Mouse (Mus musculus): ENCODE measurements around the gene Carmil1. TPM values are rescaled to one million over a fixed set of nuclear protein-coding genes. Genes with fewer than 3 reads are reported as not detected.

Carmil1 gene
- polyA plus RNA-seq, 1 experiment from 2014 or later = 5.5 TPM

DNA sequence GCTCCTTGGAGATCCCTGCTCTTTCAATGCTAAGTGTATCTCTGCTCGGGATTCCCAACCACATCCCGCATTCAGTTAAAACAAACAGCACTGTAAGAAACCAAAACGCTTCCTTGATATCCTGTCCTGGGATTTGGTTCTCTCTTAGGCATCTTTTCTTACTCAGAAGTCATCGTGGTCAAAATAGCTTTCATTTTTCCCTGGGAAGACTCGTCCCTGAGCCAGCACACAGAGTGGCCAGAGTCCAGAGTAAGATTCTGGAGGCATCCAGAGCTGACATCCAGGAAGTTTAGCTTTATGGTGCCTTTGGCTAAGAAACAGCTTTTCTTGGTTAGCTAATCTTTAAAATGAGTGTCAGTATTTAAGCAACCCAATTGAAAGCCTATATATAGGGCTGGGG lies 308.3 kb downstream of the Carmil1 start:
- Histone ChIP-seq H3K4me1 (replicated peaks) (no peaks in the 10 kb centered on the region), H3K27me3 (no peaks in the 10 kb centered on the region), H3K4me2 (no peak overlapping the region), H3K27ac (no peak overlapping the region), H3K4me3 (replicated peaks) (no peak overlapping the region), H3K36me3 (no peaks in the 10 kb centered on the region), H3K9me3 (replicated peaks) (no peaks in the 10 kb centered on the region), H3K9ac (no peak overlapping the region)
- no peak for ATAC-seq (ENCODE audit: low read depth)
- DNase-seq = no peak
- 47% methylated on average over 5 of the region's 5 CpGs for WGBS (ENCODE audit: insufficient replicate concordance)

DNA sequence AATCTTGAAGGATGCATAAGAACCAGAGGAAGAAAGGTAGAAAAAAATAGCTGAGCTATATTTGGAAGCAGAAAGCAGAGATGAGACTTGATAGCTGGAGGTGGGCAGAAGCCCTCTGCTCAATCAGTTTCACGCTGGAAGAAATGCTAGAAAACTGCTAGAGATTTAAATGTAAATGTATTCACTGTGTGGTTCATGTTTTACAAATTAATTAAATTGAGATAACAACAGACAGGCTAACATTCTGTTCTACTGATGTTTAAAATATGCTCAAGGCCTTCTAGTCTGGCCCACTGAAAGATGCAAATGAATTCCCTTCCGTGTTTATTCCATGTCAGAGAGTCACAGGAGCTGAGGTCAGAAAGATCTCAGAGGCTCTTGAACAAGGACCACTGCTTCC lies 308.7 kb downstream of the Carmil1 start:
- H3K27me3 ChIP-seq = no peaks in the 10 kb centered on the region
- H3K27ac ChIP-seq = no peak overlapping the region
- H3K4me1 ChIP-seq (replicated peaks) = no peaks in the 10 kb centered on the region
- DNase-seq (no peak), ATAC-seq (ENCODE audit: low read depth) (no peak)
- 56% methylated on average over 2 of the region's 2 CpGs for WGBS (ENCODE audit: insufficient replicate concordance)
- no peaks in the 10 kb centered on the region for H3K9me3 ChIP-seq (replicated peaks)
- no peaks in the 10 kb centered on the region for H3K36me3 ChIP-seq
- H3K4me3 ChIP-seq (replicated peaks) = no peak overlapping the region
- H3K9ac ChIP-seq = no peak overlapping the region
- H3K4me2 ChIP-seq = no peak overlapping the region

DNA sequence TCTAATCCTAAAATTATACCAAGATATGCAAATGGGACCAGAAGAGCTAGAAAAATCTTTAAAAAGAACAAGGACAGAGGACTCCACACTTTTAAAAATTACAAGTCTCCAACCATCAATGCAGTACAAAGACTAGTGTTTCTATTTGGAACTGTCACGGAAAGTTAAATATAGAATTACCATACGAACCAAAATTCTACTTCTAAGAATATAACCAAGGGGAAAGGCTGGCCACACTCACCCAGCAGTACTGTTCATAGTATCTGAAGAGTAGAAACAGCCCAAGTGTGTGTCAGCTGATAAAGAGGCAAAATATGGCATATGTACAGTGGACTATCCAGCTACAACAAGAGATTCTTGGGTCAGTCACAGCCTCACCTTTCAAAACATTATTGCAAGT lies 315.7 kb downstream of the Carmil1 start:
- DNase-seq (no peak), ATAC-seq (ENCODE audit: low read depth) (no peak)
- Histone ChIP-seq H3K4me2 (no peak overlapping the region), H3K4me3 (replicated peaks) (no peak overlapping the region), H3K4me1 (replicated peaks) (no peaks in the 10 kb centered on the region), H3K27me3 (no peaks in the 10 kb centered on the region), H3K36me3 (no peaks in the 10 kb centered on the region), H3K9ac (no peak overlapping the region), H3K9me3 (replicated peaks) (no peaks in the 10 kb centered on the region), H3K27ac (no peak overlapping the region)
- 45% methylated on average over 2 of the region's 2 CpGs for WGBS (ENCODE audit: insufficient replicate concordance)

Other genes with a start within 250 kb of the Carmil1 start
- 1.0 and 1.1 TPM in 2 replicates for gene Cmah, start 46.6 kb upstream of the Carmil1 start, polyA plus RNA-seq (2015; fragmentation: Nextera tagmentation; extraction: Ambion mirVana)